Mouse (Mus musculus): ENCODE measurements around the gene Csdc2.

- TF ChIP-seq CTCF (IDR thresholded peaks at IDR 0.05; ENCODE audit: insufficient read depth, low read length) (no peak), POLR2A (IDR thresholded peaks at IDR 0.05; ENCODE audit: borderline replicate concordance, extremely low read depth, low read depth, low read length) (no peak)
Measured at GRCm38 (mm10) chr15:81957598-81957997, 21.0 kb downstream of the Csdc2 start.
